Mouse (Mus musculus) kidney, adult 2 months (tissue): ENCODE measurements around the gene Nemp1. TPM values are rescaled to one million over a fixed set of nuclear protein-coding genes. Genes with fewer than 3 reads are reported as not detected.

ENCODE experiments used
- DNase-seq: peaks from one replicate; pipeline ENCODE4 v3.0.0; 2021
- H3K27ac ChIP-seq: fragments of 200-500 bp; 2 replicates; pipeline ENCODE4 v1.5.1; 2012; ENCODE audit warnings: low read depth, low read length, control low read depth, inconsistent platforms; ENCODE audit not compliant: insufficient read depth
- H3K27me3 ChIP-seq: fragments of 200-500 bp; replicated peaks from 2 replicates; pipeline ENCODE4 v1.6.1; 2012; ENCODE audit warnings: mild to moderate bottlenecking, moderate library complexity, low read length, inconsistent platforms; ENCODE audit not compliant: control insufficient read depth, insufficient read depth
- H3K36me3 ChIP-seq: fragments of 200-500 bp; 2 replicates; pipeline ENCODE4 v1.6.1; 2012; ENCODE audit warnings: mild to moderate bottlenecking, moderate library complexity, low read length, inconsistent platforms; ENCODE audit not compliant: control insufficient read depth, insufficient read depth
- H3K4me1 ChIP-seq: fragments of 200-500 bp; 2 replicates; pipeline ENCODE4 v1.6.1; 2011; ENCODE audit warnings: low read length; ENCODE audit not compliant: control insufficient read depth, insufficient read depth
- H3K4me3 ChIP-seq: fragments of 200-500 bp; 2 replicates; pipeline ENCODE4 v1.5.1; 2011; ENCODE audit warnings: mild to moderate bottlenecking, low read depth, low read length, control low read depth; ENCODE audit not compliant: insufficient read depth
- CTCF ChIP-seq: fragments of 200-500 bp; conservative IDR thresholded peaks from 2 replicates; pipeline ENCODE4 v1.5.1; 2011; ENCODE audit warnings: low read depth, mild to moderate bottlenecking, control low read depth, low read length, moderate library complexity, mixed read lengths; ENCODE audit not compliant: insufficient read depth, insufficient read length
- POLR2A ChIP-seq: fragments of 200-500 bp; IDR thresholded peaks from one replicate; pipeline ENCODE4 v1.6.1; 2011; ENCODE audit warnings: low read depth, low read length, control low read depth
- WGBS: fragments of 180-500 bp; shearing (Covaris S2); methylation state at CpG from one replicate; pipeline ENCODE4 v1.1.7; 2018; 5-methylcytosine and 5-hydroxymethylcytosine counted together
- polyA plus RNA-seq: library from polyadenylated mRNA; depleted of rRNA; stranded (reverse); fragments of >200 nt; gene quantifications from 2 replicates; pipeline ENCODE4 v1.2.3, GENCODE M21; 2012

Nemp1 gene
- polyA plus RNA-seq, 1 experiment, result 2.5 TPM

DNA sequence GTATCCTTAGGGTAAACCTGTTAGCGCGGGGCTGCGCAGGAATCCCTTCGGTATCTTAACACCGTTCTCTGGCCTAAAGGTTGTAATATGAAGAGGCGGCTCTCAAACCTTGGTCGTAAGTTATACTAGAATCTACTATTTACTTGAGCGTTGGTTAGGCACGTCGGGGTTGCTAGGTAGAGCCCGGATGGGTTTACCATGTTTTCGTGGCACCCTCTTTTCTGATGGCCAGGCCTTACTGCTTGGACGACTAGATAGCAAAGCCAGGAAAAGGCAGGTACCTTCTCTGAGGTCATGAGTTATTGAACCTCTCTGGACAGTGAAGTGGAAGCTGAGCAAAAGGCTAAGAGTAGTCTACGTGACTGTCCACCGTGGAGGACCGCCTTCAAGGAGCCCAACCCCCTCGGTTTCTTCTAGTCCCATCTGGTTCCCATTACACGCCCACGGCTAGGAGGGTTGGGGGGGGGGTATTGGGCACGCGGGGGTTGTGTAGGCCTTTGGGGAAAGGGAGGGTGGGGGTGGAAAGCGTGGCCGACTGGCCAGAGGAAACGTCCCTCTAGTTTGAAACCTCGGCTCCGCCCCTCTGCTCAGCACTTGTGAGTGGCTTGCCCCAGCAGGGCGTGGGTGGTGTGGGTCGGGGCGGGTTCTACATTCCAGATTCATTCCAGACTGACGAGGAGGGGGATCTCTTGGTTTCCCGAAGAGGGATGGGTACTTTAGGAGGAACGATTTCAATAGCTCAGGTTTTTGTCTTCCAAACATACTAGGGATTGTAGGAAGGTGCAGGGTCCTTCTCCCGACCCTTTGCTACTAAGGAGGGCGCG, 780 bp downstream of the Nemp1 start:
- Histone ChIP-seq H3K4me3 (peak overlapping the region; percentile 89), H3K36me3 (no peaks in the 10 kb centered on the region), H3K4me1 (peaks cover 18% of the 10 kb centered on the region), H3K27ac (peak overlapping the region; percentile 97), H3K27me3 (no peaks in the 10 kb centered on the region)
- no peak for TF ChIP-seq CTCF
- peak; percentile 14 for TF ChIP-seq POLR2A
- WGBS, result 2% methylated on average over 35 of the region's 35 CpGs
- DNase-seq, result peak; percentile 95

DNA sequence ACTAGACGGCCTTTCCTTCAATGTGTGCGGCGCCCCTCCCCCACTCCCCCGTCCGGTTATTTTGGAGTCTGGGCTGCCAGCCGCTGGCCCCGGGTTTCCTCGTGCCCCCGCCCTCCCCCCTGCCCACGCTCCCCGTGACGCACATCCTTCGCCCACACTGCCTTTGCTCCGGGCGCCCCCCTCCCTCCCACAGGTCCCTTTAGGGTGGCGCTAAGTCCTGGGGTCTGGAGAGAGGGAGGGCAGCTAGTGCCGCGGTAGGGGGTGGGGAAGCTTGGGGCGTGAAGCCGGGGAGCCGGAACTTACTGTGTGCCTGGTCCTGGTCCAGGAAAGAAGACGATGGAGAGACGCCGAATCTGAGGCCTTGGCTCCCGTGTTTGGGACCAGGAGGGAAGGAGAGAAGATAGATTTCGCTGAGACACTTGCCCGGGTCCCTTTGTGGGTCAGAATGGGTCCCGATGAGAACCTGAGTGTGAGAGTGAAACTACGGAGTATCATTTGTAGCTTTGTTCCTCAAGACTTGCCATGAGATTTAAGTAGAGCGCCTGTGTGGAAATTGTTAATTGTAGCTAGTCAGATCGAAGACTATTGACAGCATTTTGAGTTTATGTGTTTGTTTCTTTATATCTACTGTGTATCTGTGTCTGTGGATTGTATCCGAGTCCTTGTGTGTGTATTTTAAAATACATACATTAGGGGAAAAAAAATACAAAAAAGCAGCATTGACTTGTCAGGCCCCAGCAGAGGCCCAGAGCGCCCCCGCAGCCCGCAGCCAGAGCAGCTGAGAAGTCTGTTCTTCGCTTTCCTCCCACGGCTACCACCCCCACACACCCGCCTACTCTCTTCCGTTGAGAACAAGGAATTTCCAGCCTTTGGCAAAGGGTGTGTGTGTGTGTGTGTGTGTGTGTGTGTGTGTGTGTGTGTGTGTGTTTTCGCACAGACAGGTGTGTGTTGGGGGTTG, 1.7 kb downstream of the Nemp1 start, which contains the start of gene Nab2:
Gene Nab2 (minus strand): TSS at position 476 of the 958 bp plus-strand sequence.
- Histone ChIP-seq H3K4me3 (peak within 1 kb of the TSS; percentile 89), H3K36me3 (no peaks in the 10 kb centered on the region), H3K27me3 (no peaks in the 10 kb centered on the region), H3K4me1 (peaks cover 11% of the 10 kb centered on the region), H3K27ac (peak within 1 kb of the TSS; percentile 97)
- WGBS, result 4% methylated on average over 40 of the region's 40 CpGs
- TF ChIP-seq POLR2A, result no peak
- no peak for TF ChIP-seq CTCF
- DNase-seq, result peak; percentile 82

DNA sequence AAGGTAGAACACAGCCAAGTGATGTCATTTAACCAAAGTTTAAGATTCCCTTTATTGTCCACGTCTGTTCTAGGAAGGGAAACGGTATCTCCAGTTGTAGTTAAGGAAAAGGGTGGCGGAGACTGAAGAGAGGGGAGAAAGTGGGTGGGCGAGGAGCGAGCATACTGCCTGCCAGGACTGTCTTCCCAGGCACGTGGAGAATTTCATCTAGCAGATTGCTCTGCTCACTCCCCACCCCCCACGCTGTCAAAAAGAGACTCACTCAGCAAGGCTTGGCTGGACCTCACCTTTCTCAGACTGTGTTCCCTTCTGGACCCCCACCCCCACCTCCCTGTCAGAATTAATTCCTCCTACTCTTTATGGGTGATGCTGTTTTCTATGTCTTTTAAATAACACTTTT, 2.5 kb downstream of the Nemp1 start:
- peak overlapping the region; percentile 96 for H3K27ac ChIP-seq
- WGBS, result 31% methylated on average over 7 of the region's 7 CpGs
- no peak for DNase-seq
- H3K36me3 ChIP-seq, result no peaks in the 10 kb centered on the region
- H3K4me3 ChIP-seq, result no peak overlapping the region
- peaks cover 11% of the 10 kb centered on the region for H3K4me1 ChIP-seq
- no peak for TF ChIP-seq POLR2A
- no peaks in the 10 kb centered on the region for H3K27me3 ChIP-seq

DNA sequence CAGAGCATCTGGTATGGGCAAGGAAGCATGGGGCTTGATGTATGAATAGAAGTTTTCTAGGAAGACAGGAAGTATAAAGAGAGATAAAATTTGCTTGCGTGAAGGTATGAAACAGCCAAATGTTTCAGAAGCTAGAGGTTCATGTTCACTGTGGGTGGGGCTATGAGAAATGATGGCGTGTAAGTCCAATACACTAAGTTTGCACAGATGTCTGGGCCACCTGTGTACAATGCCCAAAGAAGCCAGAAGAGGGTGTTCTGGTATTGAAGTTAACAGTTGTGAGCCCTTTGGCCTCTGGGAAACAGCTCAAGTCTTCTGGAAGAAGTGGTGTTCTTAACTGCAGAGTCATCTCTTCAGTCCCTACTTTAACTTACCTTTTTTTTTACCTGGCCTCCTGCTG, 3.5 kb downstream of the Nemp1 start:
- Histone ChIP-seq H3K4me1 (peaks cover 7% of the 10 kb centered on the region), H3K27ac (no peak overlapping the region), H3K27me3 (no peaks in the 10 kb centered on the region), H3K4me3 (no peak overlapping the region), H3K36me3 (no peaks in the 10 kb centered on the region)
- 76% methylated on average over 2 of the region's 2 CpGs for WGBS
- DNase-seq, result peak; percentile 47
- no peak for TF ChIP-seq POLR2A
- no peak for TF ChIP-seq CTCF

DNA sequence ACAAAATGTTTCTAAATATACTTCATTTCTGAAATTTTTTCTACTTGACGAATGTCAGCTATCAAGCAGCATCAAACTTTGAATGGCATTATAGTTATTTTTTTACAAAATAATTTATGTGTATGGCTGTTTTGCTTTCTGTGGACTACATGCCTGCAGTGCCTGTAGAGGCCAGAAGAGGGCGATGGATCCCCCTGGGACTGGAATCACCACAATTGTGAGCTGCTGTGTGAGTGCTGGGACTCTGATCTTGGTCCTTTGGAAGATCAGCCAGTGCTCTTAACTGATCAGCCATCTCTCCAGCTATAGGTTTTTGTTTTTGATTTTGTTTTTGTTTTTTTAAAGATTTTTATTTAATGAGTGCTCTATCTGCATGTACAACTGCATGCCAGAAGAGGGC, 4.6 kb downstream of the Nemp1 start:
- DNase-seq, result peak; percentile 36
- no peaks in the 10 kb centered on the region for H3K36me3 ChIP-seq
- no peak overlapping the region for H3K27ac ChIP-seq
- H3K27me3 ChIP-seq, result no peaks in the 10 kb centered on the region
- H3K4me1 ChIP-seq, result peaks cover 4% of the 10 kb centered on the region
- H3K4me3 ChIP-seq, result no peak overlapping the region
- WGBS, result 49% methylated on average over 2 of the region's 2 CpGs
- TF ChIP-seq CTCF (peak; percentile 56), POLR2A (no peak)

DNA sequence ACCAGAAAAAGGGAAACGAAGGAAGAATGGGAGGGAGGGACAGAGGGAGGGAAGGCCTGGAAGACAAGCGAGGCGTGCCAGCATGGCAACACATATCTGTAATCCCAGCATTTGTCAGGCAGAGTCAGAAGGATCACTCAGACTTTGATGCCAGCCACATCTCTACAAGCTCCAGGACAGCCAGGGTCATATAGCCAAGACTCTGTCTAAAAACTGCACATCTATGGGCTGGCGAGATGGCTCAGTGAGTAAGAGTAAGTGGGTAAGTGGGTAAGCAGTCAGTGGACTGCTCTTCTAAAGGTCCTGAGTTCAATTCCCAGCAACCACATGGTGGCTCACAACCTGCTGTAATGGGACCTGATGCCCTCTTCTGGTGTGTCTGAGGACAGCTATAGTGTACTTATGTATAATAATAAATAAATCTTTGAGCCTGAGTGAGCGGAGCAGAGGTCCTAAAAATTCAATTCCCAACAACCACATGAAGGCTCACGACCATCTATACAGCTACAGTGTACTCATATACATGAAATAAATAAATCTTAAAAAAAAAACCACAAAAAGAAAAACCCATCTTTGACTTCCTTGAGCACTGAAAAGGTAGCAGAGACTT, 7.5 kb downstream of the Nemp1 start:
- Histone ChIP-seq H3K4me3 (no peak overlapping the region), H3K36me3 (no peaks in the 10 kb centered on the region), H3K4me1 (peaks cover under 1% of the 10 kb centered on the region), H3K27ac (no peak overlapping the region), H3K27me3 (no peaks in the 10 kb centered on the region)
- no peak for TF ChIP-seq CTCF
- no peak for TF ChIP-seq POLR2A
- DNase-seq, result no peak
- WGBS, result 95% methylated on average over 6 of the region's 6 CpGs
